Comparison of ENCODE assay signal across 7 mouse cellular contexts in genomic region chr3:78949385-78949784, GRCm38 (mm10).
A peak's percentile ranks its signal among the peaks of the same experiment; 100 is the strongest.
DNase-seq lines count a peak whose midpoint lies in the region; ATAC-seq and TF ChIP-seq lines count a peak whose summit lies in the region.
"Not testable (repeated sequence)": the region's sequence is repeated elsewhere in the genome, so short reads cannot be mapped to it uniquely, and the experiment has no call there.

No protein-coding gene starts in this region.

- ATAC-seq in heart, postnatal 0 days (ENCODE audit: insufficient read depth, low read depth); kidney, postnatal 0 days (replicated peaks; ENCODE audit: low FRiP score, low read depth); lung, postnatal 0 days; midbrain, postnatal 0 days (ENCODE audit: low FRiP score): not testable (repeated sequence)

- TF ChIP-seq EP300 in MEL (IDR thresholded peaks at IDR 0.05; ENCODE audit: low read depth in 1 of 2, low read length in 2 of 2); heart, postnatal 0 days (IDR thresholded peaks at IDR 0.05; ENCODE audit: low read depth); lung, postnatal 0 days (IDR thresholded peaks at IDR 0.05): not testable (repeated sequence)

- H3K4me3 ChIP-seq in MEL (ENCODE audit: control insufficient read depth in 1 of 2, insufficient read depth in 1 of 2, low read depth in 2 of 2, low read length in 2 of 2); heart, postnatal 0 days (ENCODE audit: low read depth, low read length); kidney, postnatal 0 days (replicated peaks; ENCODE audit: low read depth, low read length); lung, postnatal 0 days (ENCODE audit: low read depth, low read length); midbrain, postnatal 0 days (ENCODE audit: low read depth, low read length): not testable (repeated sequence)

- H3K27me3 ChIP-seq in MEL (ENCODE audit: control insufficient read depth in 1 of 2, insufficient read depth in 2 of 2, low read length in 2 of 2); heart, postnatal 0 days (ENCODE audit: control insufficient read depth, insufficient read depth, low read length); kidney, postnatal 0 days (ENCODE audit: insufficient read depth, low read length); lung, postnatal 0 days (replicated peaks; ENCODE audit: insufficient read depth, low read length); midbrain, postnatal 0 days (ENCODE audit: insufficient read depth, low read length): not testable (repeated sequence)

- H3K4me1 ChIP-seq in MEL (ENCODE audit: control insufficient read depth in 1 of 2, insufficient read depth in 2 of 2, low read length in 2 of 2); heart, postnatal 0 days (ENCODE audit: control insufficient read depth, insufficient read depth); kidney, postnatal 0 days (replicated peaks; ENCODE audit: insufficient read depth, low read length); lung, postnatal 0 days (ENCODE audit: insufficient read depth, low read depth, low read length); midbrain, postnatal 0 days (ENCODE audit: insufficient read depth, low read length): not testable (repeated sequence)

- 65% methylated on average over 6 of the region's 7 CpGs for WGBS in heart, postnatal 0 days
- WGBS in kidney, postnatal 0 days, result 82% methylated on average over 6 of the region's 7 CpGs
- 61% methylated on average over 6 of the region's 7 CpGs for WGBS in lung, postnatal 0 days
- WGBS in midbrain, postnatal 0 days, result 69% methylated on average over 5 of the region's 7 CpGs

- TF ChIP-seq CTCF in MEL (IDR thresholded peaks at IDR 0.05 in 2 of 3, conservative IDR thresholded peaks at IDR 0.05 in 1 of 3; ENCODE audit: control insufficient read depth in 1 of 3, insufficient read depth in 1 of 3, low read depth in 2 of 3, low read length in 3 of 3, poor library complexity in 1 of 3, severe bottlenecking in 1 of 3), result peak in 1 of 3 experiments; percentile 44; a peak in 2 of 6 replicates
- TF ChIP-seq CTCF in heart, postnatal 0 days (IDR thresholded peaks at IDR 0.05; ENCODE audit: low read depth), result peak; percentile 36
- TF ChIP-seq CTCF in kidney, postnatal 0 days (IDR thresholded peaks at IDR 0.05; ENCODE audit: low read depth), result peak; percentile 40; the same call in 1 of the 2 replicates
- TF ChIP-seq CTCF in lung, postnatal 0 days (IDR thresholded peaks at IDR 0.05), result peak; percentile 41
- TF ChIP-seq CTCF in midbrain, postnatal 0 days (IDR thresholded peaks at IDR 0.05), result peak; percentile 59

- peaks cover 0 to 13% of the 10 kb centered on the region in 2 experiments; a peak in 2 of 4 replicates for H3K36me3 ChIP-seq in MEL (ENCODE audit: control insufficient read depth in 1 of 2, insufficient read depth in 2 of 2, low read length in 2 of 2)
- not testable (repeated sequence) for H3K36me3 ChIP-seq in heart, postnatal 0 days (replicated peaks; ENCODE audit: control insufficient read depth, insufficient read depth, low read length); kidney, postnatal 0 days (ENCODE audit: insufficient read depth, low read length); lung, postnatal 0 days (ENCODE audit: insufficient read depth, low read length); midbrain, postnatal 0 days (ENCODE audit: insufficient read depth, low read length)

- H3K9me3 ChIP-seq in MEL (replicated peaks; ENCODE audit: insufficient read depth, low read length); heart, postnatal 0 days (replicated peaks; ENCODE audit: control insufficient read depth, low read length); kidney, postnatal 0 days (replicated peaks; ENCODE audit: low read length); lung, postnatal 0 days (ENCODE audit: low read length); midbrain, postnatal 0 days (ENCODE audit: low read length): not testable (repeated sequence)

- not testable (repeated sequence) for TF ChIP-seq POLR2A in MEL (IDR thresholded peaks at IDR 0.05; ENCODE audit: control insufficient read depth in 1 of 2, insufficient read depth in 1 of 2, low read depth in 1 of 2, low read length in 2 of 2, poor library complexity in 1 of 2)

- H3K4me2 ChIP-seq in heart, postnatal 0 days (ENCODE audit: low read depth, low read length); kidney, postnatal 0 days (ENCODE audit: low read length); lung, postnatal 0 days (replicated peaks; ENCODE audit: low read depth, low read length); midbrain, postnatal 0 days (ENCODE audit: low read depth, low read length, poor library complexity, severe bottlenecking): not testable (repeated sequence)

- not testable (repeated sequence) for H3K27ac ChIP-seq in MEL (ENCODE audit: control insufficient read depth, low read depth, low read length); heart, postnatal 0 days (ENCODE audit: low read depth); kidney, postnatal 0 days; lung, postnatal 0 days (ENCODE audit: low read length); midbrain, postnatal 0 days (ENCODE audit: low read depth, low read length)

- peak; percentile 40 for TF ChIP-seq RAD21 in MEL (IDR thresholded peaks at IDR 0.05; ENCODE audit: low read depth, low read length)

- not testable (repeated sequence) for H3K9ac ChIP-seq in MEL (ENCODE audit: control insufficient read depth, low read depth, low read length, poor library complexity, severe bottlenecking); heart, postnatal 0 days (replicated peaks; ENCODE audit: low read depth, low read length); kidney, postnatal 0 days (ENCODE audit: low read depth, low read length); lung, postnatal 0 days (replicated peaks; ENCODE audit: low read depth); midbrain, postnatal 0 days (replicated peaks; ENCODE audit: low read length, poor library complexity, severe bottlenecking)

- peak; percentile 46 for DNase-seq in 3T3-L1 (ENCODE audit: low read depth, low spot score)
- peak; percentile 55 for DNase-seq in MEL (ENCODE audit: low read depth, low spot score)
- DNase-seq in brain, adult 2 months (ENCODE audit: low read depth, low spot score), result peak; percentile 15
- not testable (repeated sequence) for DNase-seq in heart, postnatal 0 days (ENCODE audit: low spot score); lung, postnatal 0 days (ENCODE audit: low spot score); midbrain, postnatal 0 days (ENCODE audit: low spot score)
- DNase-seq in kidney, postnatal 0 days (ENCODE audit: low spot score), result peak; percentile 39

- H3K79me2 ChIP-seq in MEL (ENCODE audit: control insufficient read depth, insufficient read depth, low read length, poor library complexity), result not testable (repeated sequence)

TF ChIP-seq in MEL, 35 proteins besides CTCF, POLR2A, EP300 and RAD21:
- TF ChIP-seq ZC3H11A (IDR thresholded peaks at IDR 0.05; ENCODE audit: low read depth, low read length) (peak; percentile 29; the same call in 1 of the 2 replicates), SMC3 (IDR thresholded peaks at IDR 0.05; ENCODE audit: low read depth, low read length) (peak; percentile 45)
